9 mouse cellular contexts compared by ENCODE assay signal in genomic region chr1:30740831-30741230, GRCm38 (mm10).
DNase-seq lines count a peak whose midpoint lies in the region; ATAC-seq and TF ChIP-seq lines count a peak whose summit lies in the region.
"Had no signal": no experiment of that assay in that cellular context is flagged by ENCODE, and none has a peak within 500 bp of the region (broad histone marks: within the 10 kb centered on the region; RNA-seq: fewer than 3 reads in every experiment).

No protein-coding gene starts in this region.

- peak; percentile 14 to 72 for DNase-seq in kidney, postnatal 36 days
- DNase-seq in midbrain, postnatal 0 days (ENCODE audit: low spot score): peak; percentile 72
- DNase-seq in cerebellum, adult 11 months: no peak

- H3K9me3 ChIP-seq in intestine, postnatal 0 days (ENCODE audit: control insufficient read depth): no peaks in the 10 kb centered on the region
- no peaks in the 10 kb centered on the region for H3K9me3 ChIP-seq in intestine, embryonic 16.5 days (ENCODE audit: control insufficient read depth, low read length)
- no peaks in the 10 kb centered on the region for H3K9me3 ChIP-seq in midbrain, postnatal 0 days (ENCODE audit: low read length)
- H3K9me3 ChIP-seq in heart, embryonic 12.5 days (replicated peaks): no peaks in the 10 kb centered on the region

- H3K27me3 ChIP-seq in intestine, postnatal 0 days (replicated peaks; ENCODE audit: control insufficient read depth, insufficient read depth, low read length): no peaks in the 10 kb centered on the region
- no peaks in the 10 kb centered on the region for H3K27me3 ChIP-seq in intestine, embryonic 16.5 days (replicated peaks; ENCODE audit: control insufficient read depth, insufficient read depth, low read length)
- no peaks in the 10 kb centered on the region for H3K27me3 ChIP-seq in midbrain, postnatal 0 days (ENCODE audit: insufficient read depth, low read length)
- H3K27me3 ChIP-seq in heart, embryonic 12.5 days (replicated peaks): no peaks in the 10 kb centered on the region

- TF ChIP-seq CTCF in intestine, postnatal 0 days (IDR thresholded peaks at IDR 0.05; ENCODE audit: low read depth): peak; percentile 69
- TF ChIP-seq CTCF in midbrain, postnatal 0 days (IDR thresholded peaks at IDR 0.05): peak; percentile 85

- no peaks in the 10 kb centered on the region for H3K4me1 ChIP-seq in intestine, postnatal 0 days (replicated peaks; ENCODE audit: control insufficient read depth, insufficient read depth, low read length)
- H3K4me1 ChIP-seq in intestine, embryonic 16.5 days (ENCODE audit: control insufficient read depth, insufficient read depth, low read length): no peaks in the 10 kb centered on the region
- H3K4me1 ChIP-seq in midbrain, postnatal 0 days (ENCODE audit: insufficient read depth, low read length): no peaks in the 10 kb centered on the region
- no peaks in the 10 kb centered on the region for H3K4me1 ChIP-seq in heart, embryonic 12.5 days (replicated peaks)

- WGBS in intestine, postnatal 0 days: 61% methylated on average over 3 of the region's 3 CpGs
- WGBS in intestine, embryonic 16.5 days: 65% methylated on average over 3 of the region's 3 CpGs
- WGBS in midbrain, postnatal 0 days: 74% methylated on average over 3 of the region's 3 CpGs
- 61% methylated on average over 3 of the region's 3 CpGs for WGBS in heart, embryonic 12.5 days

- no peak overlapping the region for H3K9ac ChIP-seq in intestine, postnatal 0 days (ENCODE audit: low read depth, low read length)
- H3K9ac ChIP-seq in intestine, embryonic 16.5 days (ENCODE audit: low read depth, low read length): no peak overlapping the region
- no peak overlapping the region for H3K9ac ChIP-seq in midbrain, postnatal 0 days (replicated peaks; ENCODE audit: low read length, poor library complexity, severe bottlenecking)
- no peak overlapping the region for H3K9ac ChIP-seq in heart, embryonic 12.5 days

- no peak for ATAC-seq in intestine, postnatal 0 days
- no peak for ATAC-seq in intestine, embryonic 16.5 days
- 0 out of 2 replicates have a peak, but pooled peaks have one; percentile 50 for ATAC-seq in common myeloid progenitor, adult 5-6 weeks (replicated peaks; ENCODE audit: low read depth, poor library complexity, severe bottlenecking)
- ATAC-seq in midbrain, postnatal 0 days (ENCODE audit: low FRiP score): 0 out of 2 replicates have a peak, but pooled peaks have one; percentile 72
- no peak for ATAC-seq in erythroblast, adult 5-6 weeks (replicated peaks; ENCODE audit: low FRiP score, poor library complexity, severe bottlenecking)
- ATAC-seq in heart, embryonic 12.5 days (ENCODE audit: insufficient number of reproducible peaks, low FRiP score): no peak

- H3K4me2 ChIP-seq in intestine, postnatal 0 days (replicated peaks; ENCODE audit: low read depth): no peak overlapping the region
- no peak overlapping the region for H3K4me2 ChIP-seq in intestine, embryonic 16.5 days (ENCODE audit: low read depth, low read length)
- H3K4me2 ChIP-seq in midbrain, postnatal 0 days (ENCODE audit: low read depth, low read length, poor library complexity, severe bottlenecking): no peak overlapping the region
- H3K4me2 ChIP-seq in heart, embryonic 12.5 days: no peak overlapping the region

- H3K27ac ChIP-seq in intestine, postnatal 0 days (ENCODE audit: low read depth, low read length): no peak overlapping the region
- H3K27ac ChIP-seq in intestine, embryonic 16.5 days (ENCODE audit: low read length): no peak overlapping the region
- no peak overlapping the region for H3K27ac ChIP-seq in midbrain, postnatal 0 days (ENCODE audit: low read depth, low read length)
- no peak overlapping the region for H3K27ac ChIP-seq in heart, embryonic 12.5 days (ENCODE audit: poor library complexity, severe bottlenecking)

- H3K36me3 ChIP-seq in intestine, postnatal 0 days (ENCODE audit: control insufficient read depth, insufficient read depth): no peaks in the 10 kb centered on the region
- no peaks in the 10 kb centered on the region for H3K36me3 ChIP-seq in intestine, embryonic 16.5 days (ENCODE audit: control insufficient read depth, insufficient read depth, low read length)
- H3K36me3 ChIP-seq in midbrain, postnatal 0 days (ENCODE audit: insufficient read depth, low read length): no peaks in the 10 kb centered on the region
- no peaks in the 10 kb centered on the region for H3K36me3 ChIP-seq in heart, embryonic 12.5 days

- H3K4me3 ChIP-seq in intestine, postnatal 0 days (ENCODE audit: low read depth, low read length): no peak overlapping the region
- H3K4me3 ChIP-seq in intestine, embryonic 16.5 days (ENCODE audit: low read length): no peak overlapping the region
- no peak overlapping the region for H3K4me3 ChIP-seq in midbrain, postnatal 0 days (ENCODE audit: low read depth, low read length)
- no peak overlapping the region for H3K4me3 ChIP-seq in heart, embryonic 12.5 days
- H3K4me3 ChIP-seq: myocyte had no signal

Comparison
In these comparisons a context has a peak if more than half of its experiments do, and no peak if none do; other contexts are left out.
1. ATAC-seq: peak in common myeloid progenitor, adult 5-6 weeks (single experiment) and midbrain, postnatal 0 days (single experiment); none in intestine, postnatal 0 days (single experiment), intestine, embryonic 16.5 days (single experiment), erythroblast, adult 5-6 weeks (single experiment) and heart, embryonic 12.5 days (single experiment).